Mouse (Mus musculus) midbrain, embryonic 16.5 days (tissue): Measurements from ENCODE around the gene Cntn4. TPM values are rescaled to one million over a fixed set of nuclear protein-coding genes. Genes with fewer than 3 reads are reported as not detected.

Source experiments
- ATAC-seq: fragments of 200-750 bp; cut with Nextera tagmentation; 2 replicates; pipeline ENCODE4 v1.8.0; 2017; ENCODE audit warnings: moderate TSS enrichment
- H3K27ac ChIP-seq: fragments of 300-500 bp; sonication (generic); 2 replicates; pipeline ENCODE4 v1.5.1; 2014; ENCODE audit warnings: mild to moderate bottlenecking, low read length, mixed read lengths
- H3K27me3 ChIP-seq: fragments of 300-500 bp; sonication (generic); 2 replicates; pipeline ENCODE4 v1.6.1; 2014; ENCODE audit warnings: low read depth, low read length, mixed read lengths; ENCODE audit not compliant: control insufficient read depth, insufficient read depth
- H3K36me3 ChIP-seq: fragments of 300-500 bp; sonication (generic); 2 replicates; pipeline ENCODE4 v1.6.1; 2014; ENCODE audit warnings: mild to moderate bottlenecking, low read length, moderate library complexity, mixed read lengths; ENCODE audit not compliant: control insufficient read depth, insufficient read depth
- H3K4me1 ChIP-seq: fragments of 300-500 bp; sonication (generic); 2 replicates; pipeline ENCODE4 v1.6.1; 2014; ENCODE audit warnings: mild to moderate bottlenecking, low read length, mixed read lengths; ENCODE audit not compliant: control insufficient read depth, insufficient read depth
- H3K4me2 ChIP-seq: fragments of 300-500 bp; sonication (generic); 2 replicates; pipeline ENCODE4 v1.6.1; 2014; ENCODE audit warnings: mild to moderate bottlenecking, low read length, mixed read lengths
- H3K4me3 ChIP-seq: fragments of 300-500 bp; sonication (generic); 2 replicates; pipeline ENCODE4 v1.5.1; 2014; ENCODE audit warnings: low read depth, mild to moderate bottlenecking, low read length, moderate library complexity, mixed read lengths
- H3K9ac ChIP-seq: fragments of 300-500 bp; sonication (generic); 2 replicates; pipeline ENCODE4 v1.6.1; 2014; ENCODE audit warnings: low read depth, low read length, mixed read lengths
- H3K9me3 ChIP-seq: fragments of 300-500 bp; sonication (generic); replicated peaks from 2 replicates; pipeline ENCODE4 v1.6.1; 2014; ENCODE audit warnings: mild to moderate bottlenecking, low read length, mixed read lengths; ENCODE audit not compliant: control insufficient read depth, poor library complexity, severe bottlenecking
- WGBS: fragments of 180-500 bp; shearing (Covaris S2); extraction: QIAGEN DNeasy Blood & Tissue Kit; methylation state at CpG from one replicate; pipeline ENCODE4 v1.1.7; 2014; 5-methylcytosine and 5-hydroxymethylcytosine counted together
- polyA plus RNA-seq: library from polyadenylated mRNA; unstranded; fragments of >200 nt; fragmentation: Nextera tagmentation; extraction: Ambion mirVana; gene quantifications from 2 replicates; pipeline ENCODE4 v1.2.1, GENCODE M21; 2015

Cntn4 gene
- polyA plus RNA-seq, 1 experiment from 2014 or later: 31.3 TPM

- no peak overlapping the region for H3K27ac ChIP-seq
- no peak overlapping the region for H3K4me2 ChIP-seq
- no peaks in the 10 kb centered on the region for H3K9me3 ChIP-seq
- H3K4me3 ChIP-seq: no peak overlapping the region
- H3K9ac ChIP-seq: no peak overlapping the region
- no peak for ATAC-seq
- 49% methylated on average over 3 of the region's 3 CpGs for WGBS
- no peaks in the 10 kb centered on the region for H3K36me3 ChIP-seq
- H3K4me1 ChIP-seq: no peaks in the 10 kb centered on the region
- no peaks in the 10 kb centered on the region for H3K27me3 ChIP-seq
Observed at GRCm38 (mm10) chr6:106441246-106441645, 763.8 kb downstream of the Cntn4 start.

GRCm38 (mm10) chr6:106454131-106454838 is 776.8 kb downstream of the Cntn4 start:
- Histone ChIP-seq H3K4me1 (peaks cover 4% of the 10 kb centered on the region), H3K27me3 (no peaks in the 10 kb centered on the region), H3K4me2 (no peak overlapping the region), H3K4me3 (no peak overlapping the region), H3K36me3 (no peaks in the 10 kb centered on the region), H3K27ac (peak overlapping the region; percentile 43), H3K9me3 (no peaks in the 10 kb centered on the region), H3K9ac (no peak overlapping the region)
- WGBS: 43% methylated on average over 3 of the region's 3 CpGs
- peak; percentile 58; the same call in 1 of the 2 replicates for ATAC-seq

GRCm38 (mm10) chr6:106455616-106456015 is 778.2 kb downstream of the Cntn4 start:
- 69% methylated on average over 3 of the region's 3 CpGs for WGBS
- ATAC-seq: peak; percentile 82
- H3K4me3 ChIP-seq: no peak overlapping the region

GRCm38 (mm10) chr6:106458166-106458565 is 780.7 kb downstream of the Cntn4 start:
- Histone ChIP-seq H3K9me3 (no peaks in the 10 kb centered on the region), H3K27me3 (no peaks in the 10 kb centered on the region), H3K4me2 (no peak overlapping the region), H3K4me3 (no peak overlapping the region), H3K27ac (no peak overlapping the region), H3K9ac (no peak overlapping the region), H3K4me1 (peaks cover 4% of the 10 kb centered on the region), H3K36me3 (no peaks in the 10 kb centered on the region)
- ATAC-seq: no peak
- WGBS: 61% methylated on average over 6 of the region's 6 CpGs

More at GRCm38 (mm10) chr6:106455616-106456015, 778.2 kb downstream of the Cntn4 start:
- H3K36me3 ChIP-seq: no peaks in the 10 kb centered on the region
- peaks cover 4% of the 10 kb centered on the region for H3K4me1 ChIP-seq
- no peaks in the 10 kb centered on the region for H3K9me3 ChIP-seq
- no peak overlapping the region for H3K4me2 ChIP-seq
- no peak overlapping the region for H3K27ac ChIP-seq
- H3K27me3 ChIP-seq: no peaks in the 10 kb centered on the region
- no peak overlapping the region for H3K9ac ChIP-seq

GRCm38 (mm10) chr6:106462403-106462802 is 784.9 kb downstream of the Cntn4 start:
- H3K36me3 ChIP-seq: no peaks in the 10 kb centered on the region
- no peak overlapping the region for H3K4me2 ChIP-seq
- 80% methylated on average over 6 of the region's 6 CpGs for WGBS
- no peak overlapping the region for H3K27ac ChIP-seq
- peaks cover 6% of the 10 kb centered on the region for H3K4me1 ChIP-seq
- H3K9ac ChIP-seq: no peak overlapping the region
- H3K4me3 ChIP-seq: no peak overlapping the region
- ATAC-seq: no peak
- H3K27me3 ChIP-seq: no peaks in the 10 kb centered on the region
- H3K9me3 ChIP-seq: no peaks in the 10 kb centered on the region

GRCm38 (mm10) chr6:106463857-106464256 is 786.4 kb downstream of the Cntn4 start:
- Histone ChIP-seq H3K4me1 (peaks cover 6% of the 10 kb centered on the region), H3K9me3 (no peaks in the 10 kb centered on the region), H3K4me2 (no peak overlapping the region), H3K27ac (no peak overlapping the region), H3K36me3 (no peaks in the 10 kb centered on the region), H3K4me3 (no peak overlapping the region), H3K9ac (no peak overlapping the region), H3K27me3 (no peaks in the 10 kb centered on the region)
- 88% methylated on average over 2 of the region's 2 CpGs for WGBS
- ATAC-seq: no peak

GRCm38 (mm10) chr6:106465766-106466165 is 788.3 kb downstream of the Cntn4 start:
- H3K4me1 ChIP-seq: peaks cover 6% of the 10 kb centered on the region
- H3K36me3 ChIP-seq: no peaks in the 10 kb centered on the region
- H3K9me3 ChIP-seq: no peaks in the 10 kb centered on the region
- no peak overlapping the region for H3K4me3 ChIP-seq
- no peak overlapping the region for H3K9ac ChIP-seq
- no peak overlapping the region for H3K27ac ChIP-seq
- H3K4me2 ChIP-seq: no peak overlapping the region
- peak; percentile 43; the same call in 1 of the 2 replicates for ATAC-seq
- WGBS: 13% methylated on average over 2 of the region's 2 CpGs
- H3K27me3 ChIP-seq: no peaks in the 10 kb centered on the region

GRCm38 (mm10) chr6:106466267-106467029 is 789.0 kb downstream of the Cntn4 start:
- H3K36me3 ChIP-seq: no peaks in the 10 kb centered on the region
- ATAC-seq: peak; percentile 82
- H3K9ac ChIP-seq: no peak overlapping the region
- peaks cover 6% of the 10 kb centered on the region for H3K4me1 ChIP-seq
- H3K4me2 ChIP-seq: no peak overlapping the region
- no peak overlapping the region for H3K4me3 ChIP-seq
- H3K9me3 ChIP-seq: no peaks in the 10 kb centered on the region
- 30% methylated on average over 5 of the region's 5 CpGs for WGBS
- H3K27ac ChIP-seq: peak overlapping the region; percentile 73
- H3K27me3 ChIP-seq: no peaks in the 10 kb centered on the region
